Mouse (Mus musculus) kidney, postnatal 10 days (tissue): ENCODE data around the gene Olfr1024.

Source experiments
- DNase-seq: peaks from one replicate; pipeline ENCODE4 v3.0.0; 2021; ENCODE audit warnings: mixed read lengths

The Olfr1024 gene

DNA sequence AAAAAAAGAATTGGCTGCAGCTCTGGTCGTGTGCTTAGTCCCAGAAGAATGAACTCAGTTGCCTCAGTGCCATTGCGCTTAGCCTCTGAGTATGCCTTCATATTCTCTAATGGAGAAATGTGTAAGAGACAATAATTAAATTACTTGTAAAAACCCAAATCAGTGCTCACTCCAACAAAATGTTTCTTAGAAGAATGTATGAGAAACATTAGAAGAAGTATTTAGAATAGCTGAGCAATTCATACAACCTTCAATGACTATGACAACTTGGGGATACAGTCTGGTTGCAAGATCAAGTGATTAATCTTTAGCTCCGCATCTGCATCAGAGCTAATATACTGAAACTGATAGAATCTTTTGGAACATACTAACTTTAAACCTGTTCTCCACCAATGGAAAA lies at the start of gene Olfr1024:
Gene Olfr1024, minus strand, starts transcription at position 101 of the 400 bp plus-strand sequence.
- DNase-seq, result no peak

GRCm38 (mm10) chr2:85950137-85950536 lies 45.3 kb upstream of the Olfr1024 start, which contains the start of gene Olfr1028:
Gene Olfr1028, plus strand, starts transcription at chr2:85950437.
- no peak for DNase-seq

DNA sequence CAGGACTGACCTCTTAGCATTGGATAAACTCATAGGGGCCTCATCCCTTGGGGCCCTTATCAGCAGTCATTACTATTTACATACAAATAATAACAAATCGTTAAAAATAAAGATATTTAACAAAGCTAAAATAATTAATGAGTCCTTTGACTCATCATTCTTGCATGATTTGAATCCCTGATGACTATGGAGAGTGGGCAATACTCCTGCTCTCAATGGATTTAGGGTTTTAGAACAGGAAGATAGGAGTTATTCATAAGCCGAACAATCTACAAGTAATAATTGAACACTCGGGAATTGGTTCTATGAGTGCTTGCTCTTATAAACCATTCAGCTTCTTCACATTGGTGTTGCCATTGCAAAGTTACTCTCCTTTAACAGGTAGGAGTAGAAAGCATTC lies 16.4 kb upstream of the Olfr1024 start, which contains the start of gene Olfr1026:
Gene Olfr1026, plus strand, starts transcription at position 301 of the 400 bp plus-strand sequence.
- no peak for DNase-seq

- no peak for DNase-seq
Measured at GRCm38 (mm10) chr2:85914893-85915292, 10.0 kb upstream of the Olfr1024 start, which contains the start of gene Olfr1025-ps1. Gene Olfr1025-ps1, plus strand, starts transcription at chr2:85915193.

- DNase-seq, result no peak
Measured at GRCm38 (mm10) chr2:85913197-85913596, 8.3 kb upstream of the Olfr1024 start.

DNA sequence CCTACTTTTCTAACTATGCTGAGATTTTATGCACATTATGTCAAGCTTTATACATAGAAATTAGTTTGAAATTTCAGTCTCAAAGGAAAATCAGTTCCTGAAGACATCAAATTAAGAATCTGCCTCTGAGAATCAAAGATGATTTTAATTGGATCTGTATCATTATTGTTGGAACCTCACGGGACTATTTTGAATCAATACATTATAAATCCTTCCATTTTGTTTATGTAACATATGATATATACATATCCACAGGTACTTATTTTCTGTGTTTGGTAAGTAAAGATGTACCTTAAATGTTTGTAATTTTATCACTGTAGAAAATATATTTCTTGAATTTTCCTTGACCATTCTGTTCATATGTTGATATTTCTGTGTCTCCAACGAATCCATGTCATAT lies 19.5 kb downstream of the Olfr1024 start, which contains the start of gene Olfr1023:
Gene Olfr1023, plus strand, starts transcription at position 301 of the 400 bp plus-strand sequence.
- no peak for DNase-seq

DNA sequence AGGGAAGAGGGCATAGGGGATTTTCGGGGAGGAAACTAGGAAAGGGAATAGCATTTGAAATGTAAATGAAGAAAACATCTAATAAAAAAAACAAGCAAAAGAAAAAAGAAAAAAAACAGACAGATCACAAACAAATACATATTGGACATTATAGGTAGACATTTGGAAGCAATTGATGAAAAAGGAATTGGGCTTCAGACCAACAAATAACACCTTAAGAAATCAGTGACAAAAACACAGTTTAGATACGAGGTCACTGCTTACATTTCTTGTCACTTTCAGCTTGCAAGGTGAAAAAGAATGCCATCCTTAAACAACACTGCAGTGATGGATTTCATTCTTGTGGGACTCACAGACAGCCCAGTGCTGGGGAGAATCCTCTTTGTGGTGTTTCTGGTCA lies 36.6 kb downstream of the Olfr1024 start, which contains the start of gene Olfr1022:
Gene Olfr1022, plus strand, starts transcription at position 301 of the 400 bp plus-strand sequence.
- no peak for DNase-seq
